Mouse (Mus musculus): ENCODE data around the gene Tmem254b.
"Not testable (repeated sequence)": the region's sequence is repeated elsewhere in the genome, so short reads cannot be mapped to it uniquely, and the experiment has no call there.

The Tmem254b gene

DNA sequence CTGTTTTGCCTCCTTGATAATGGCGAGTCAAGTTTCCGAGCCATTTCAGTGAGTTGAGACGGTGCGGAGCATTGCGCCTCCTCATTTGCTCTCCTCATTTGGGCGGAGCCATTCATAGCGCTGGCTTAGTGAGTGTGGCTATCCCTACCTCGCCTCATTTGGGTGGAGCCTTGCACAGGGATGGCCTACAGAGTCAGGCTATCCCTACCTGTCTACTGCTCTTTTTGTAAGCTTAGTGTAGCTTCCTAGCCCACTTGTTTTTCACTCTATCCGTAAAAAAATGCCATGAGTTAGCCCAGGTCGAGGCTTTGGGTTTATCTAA lies at the start of gene Tmem254b:
Gene Tmem254b, minus strand, starts transcription at position 116 of the 322 bp plus-strand sequence.
- not testable (repeated sequence) for DNase-seq (ENCODE audit: low spot score)

DNA sequence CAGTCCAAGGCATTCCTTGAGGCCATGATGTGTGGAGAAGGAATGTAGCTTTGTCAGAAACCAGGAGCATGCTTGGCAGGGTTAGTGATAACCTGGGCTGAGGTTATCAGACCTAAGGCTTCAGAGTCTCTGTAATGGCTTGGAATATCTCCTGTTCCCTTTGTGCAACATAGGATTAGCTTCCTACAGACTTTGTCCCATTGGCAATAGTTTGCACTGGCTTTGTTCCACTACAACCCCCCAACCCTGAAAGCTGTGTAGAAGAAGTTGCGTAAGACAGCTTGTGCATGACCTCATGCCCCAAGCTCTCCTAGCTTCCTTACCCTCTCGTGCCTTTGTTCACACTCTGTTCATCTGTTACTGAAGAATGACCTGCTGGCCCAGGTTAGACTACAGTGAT lies 30.3 kb upstream of the Tmem254b start:
- DNase-seq (ENCODE audit: low spot score) = not testable (repeated sequence)

DNA sequence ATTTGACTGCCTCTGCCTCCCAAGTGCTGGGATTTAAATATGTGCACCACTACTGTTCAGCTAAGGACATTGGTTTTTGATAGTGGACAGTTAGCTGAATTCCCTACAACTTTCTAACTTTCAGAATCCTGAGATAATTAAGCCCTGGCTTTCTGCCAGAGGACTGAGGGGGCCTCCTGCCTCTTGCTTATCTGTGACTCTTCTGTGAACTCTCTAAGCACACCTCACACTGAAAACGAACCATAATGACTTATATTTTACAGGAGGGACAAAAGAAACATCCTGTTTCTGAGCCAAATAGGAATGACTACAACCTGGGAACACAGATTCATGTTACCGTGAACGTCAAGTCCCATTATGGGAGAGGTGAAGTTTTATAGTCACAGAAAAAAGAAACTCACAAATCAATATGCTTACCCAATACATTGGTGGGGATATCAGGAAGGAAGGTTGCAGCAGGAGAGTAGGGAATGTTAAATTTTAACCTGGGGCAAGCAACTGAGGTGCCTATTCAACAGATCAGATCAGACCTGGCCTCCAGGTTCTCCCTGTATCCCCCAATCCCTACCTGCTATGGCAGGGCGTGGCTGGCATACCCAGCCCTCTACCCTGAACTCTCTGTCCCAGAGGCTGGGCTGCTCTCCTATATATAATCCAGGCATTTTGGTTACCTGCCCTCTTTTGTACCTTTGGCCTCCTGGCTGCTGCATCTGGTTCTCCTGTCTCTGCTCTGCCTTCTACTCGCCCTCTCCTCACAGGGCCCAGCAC lies 9.6 kb upstream of the Tmem254b start:
- not testable (repeated sequence) for DNase-seq (ENCODE audit: low spot score)

DNA sequence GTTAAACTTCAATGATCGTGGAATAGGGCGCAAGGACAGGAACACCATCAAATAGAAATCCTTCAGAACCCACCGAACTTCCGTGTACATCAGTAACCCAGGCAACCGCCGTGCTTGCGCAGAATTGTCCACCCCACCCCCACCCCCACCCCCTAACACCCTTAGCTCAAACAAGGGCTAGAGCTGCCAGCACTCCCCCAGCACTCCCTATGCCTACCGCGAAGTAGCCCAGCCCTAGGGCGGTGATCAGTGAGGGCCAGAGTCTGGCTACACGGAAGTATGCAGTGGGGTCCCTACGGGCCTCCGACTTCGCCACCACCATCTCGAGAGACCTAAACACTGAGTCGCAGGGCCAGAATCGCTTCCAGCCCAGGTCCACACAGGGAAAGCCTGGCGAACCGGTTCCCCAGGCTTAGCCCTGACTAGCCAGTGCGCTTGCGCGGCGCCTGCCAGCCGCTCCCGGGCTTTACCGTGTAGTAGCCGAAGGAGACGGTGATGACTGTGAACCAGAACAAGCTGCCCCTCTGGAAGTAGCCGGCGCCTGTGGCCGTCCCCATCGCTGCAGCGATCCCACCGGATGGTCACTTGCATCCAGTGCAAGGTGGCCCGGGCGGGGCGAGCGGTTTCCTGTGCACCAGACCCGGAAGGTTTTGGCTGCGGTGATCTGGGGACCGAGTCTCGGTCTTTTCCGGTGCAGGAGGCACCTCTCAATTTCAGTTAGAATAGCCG lies 480 bp downstream of the Tmem254b start:
- DNase-seq (ENCODE audit: low spot score) = not testable (repeated sequence)

DNA sequence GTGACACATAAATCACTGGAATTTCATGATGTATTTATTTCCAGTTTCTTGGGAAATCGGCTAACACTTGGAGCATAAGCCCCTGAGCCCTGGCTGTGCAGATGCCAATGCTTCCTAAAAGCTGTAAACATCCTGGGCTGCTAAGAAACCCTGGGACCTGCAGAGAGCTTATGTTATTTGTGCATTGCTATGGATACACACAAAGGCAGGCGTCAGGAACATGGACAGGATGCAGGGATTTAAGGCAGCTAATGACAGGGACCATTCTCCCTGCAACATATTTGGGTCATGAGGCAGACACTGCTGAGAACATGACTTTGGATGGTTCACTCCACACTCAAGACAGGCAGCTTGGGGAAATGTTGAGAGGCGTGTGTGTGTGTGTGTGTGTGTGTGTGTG lies 9.0 kb downstream of the Tmem254b start:
- DNase-seq (ENCODE audit: low spot score) = not testable (repeated sequence)

DNA sequence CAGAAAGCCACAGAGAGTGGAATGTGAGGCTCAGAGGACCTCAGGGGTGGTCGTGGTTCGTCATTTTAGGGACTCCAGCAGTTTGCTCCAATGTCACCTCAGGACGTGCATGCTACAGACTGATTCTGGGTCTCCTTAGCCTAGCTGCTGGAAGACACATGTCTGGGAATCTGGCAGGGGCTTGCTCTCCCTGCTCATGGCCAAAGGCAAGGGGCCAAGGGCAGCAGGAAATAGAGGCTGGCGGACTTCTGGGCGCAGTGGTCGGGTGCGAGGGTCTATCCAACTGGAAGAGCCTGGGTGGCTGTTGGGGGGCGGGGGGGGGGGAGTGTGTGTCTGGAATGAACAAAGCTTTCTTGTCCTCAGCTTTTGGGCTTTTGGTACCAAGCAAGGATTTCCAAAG lies 18.5 kb downstream of the Tmem254b start:
- not testable (repeated sequence) for DNase-seq (ENCODE audit: low spot score)

DNA sequence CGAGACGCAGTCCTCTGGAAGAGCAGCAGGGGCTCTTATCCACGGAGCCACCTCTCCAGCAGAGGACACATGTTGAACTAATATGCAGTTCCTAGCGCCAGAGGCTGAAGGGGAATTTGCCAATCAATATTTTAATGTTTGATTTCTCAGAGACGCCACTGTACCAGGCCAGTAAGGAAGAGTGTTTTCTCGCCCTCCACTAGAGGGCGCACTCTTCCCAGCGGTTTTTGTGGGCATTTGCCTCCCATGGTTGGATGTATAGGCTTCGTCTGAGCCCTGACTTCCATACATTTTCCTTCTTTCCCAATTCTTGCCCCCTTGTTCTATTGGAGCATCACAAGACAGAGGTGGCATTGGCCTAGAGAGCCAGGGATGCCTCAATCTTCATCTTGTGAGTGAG lies 20.2 kb downstream of the Tmem254b start:
- DNase-seq (ENCODE audit: low spot score) = not testable (repeated sequence)

DNA sequence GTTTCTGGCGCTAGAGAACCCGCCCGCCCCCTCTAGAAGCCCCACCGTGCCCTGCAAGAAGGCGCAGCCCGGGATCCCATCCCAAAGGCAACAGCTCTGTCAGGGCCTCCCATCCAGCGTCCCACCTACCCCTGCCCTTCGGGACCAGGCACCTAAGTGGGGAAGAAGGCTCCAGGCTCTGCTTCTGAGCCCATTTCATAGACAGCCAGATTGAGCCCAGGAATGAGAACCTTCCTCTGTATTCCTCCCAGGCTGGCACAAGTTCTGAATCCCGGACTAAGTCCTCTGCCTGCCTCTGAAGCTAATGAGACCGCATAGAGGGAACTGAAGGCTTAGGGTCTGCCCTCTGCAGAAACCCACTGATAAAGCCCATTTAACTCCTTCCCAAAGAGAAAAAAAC lies 24.5 kb downstream of the Tmem254b start, which contains the start of gene Plac9b:
Gene Plac9b, minus strand, starts transcription at position 101 of the 400 bp plus-strand sequence.
- not testable (repeated sequence) for DNase-seq (ENCODE audit: low spot score)

DNA sequence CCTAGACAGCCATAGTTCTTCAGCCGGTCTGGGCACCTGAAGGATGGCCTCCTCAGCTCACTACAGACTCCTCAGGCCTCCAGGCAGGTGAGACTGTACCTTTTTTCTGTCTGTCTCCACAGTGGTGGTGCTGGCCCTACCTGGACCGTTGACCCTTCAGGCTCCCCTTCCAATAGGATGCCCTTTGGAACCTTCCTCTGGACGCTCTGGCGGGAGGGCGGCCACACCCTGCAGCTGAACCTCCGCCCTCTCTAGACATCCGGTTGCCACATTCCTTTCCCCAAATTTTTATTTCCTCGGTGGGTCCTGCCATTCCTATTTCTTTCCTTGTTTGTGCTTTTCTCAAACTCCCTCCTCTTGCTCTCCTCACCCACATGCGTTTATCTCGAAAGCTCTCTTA lies 25.2 kb downstream of the Tmem254b start:
- not testable (repeated sequence) for DNase-seq (ENCODE audit: low spot score)

DNA sequence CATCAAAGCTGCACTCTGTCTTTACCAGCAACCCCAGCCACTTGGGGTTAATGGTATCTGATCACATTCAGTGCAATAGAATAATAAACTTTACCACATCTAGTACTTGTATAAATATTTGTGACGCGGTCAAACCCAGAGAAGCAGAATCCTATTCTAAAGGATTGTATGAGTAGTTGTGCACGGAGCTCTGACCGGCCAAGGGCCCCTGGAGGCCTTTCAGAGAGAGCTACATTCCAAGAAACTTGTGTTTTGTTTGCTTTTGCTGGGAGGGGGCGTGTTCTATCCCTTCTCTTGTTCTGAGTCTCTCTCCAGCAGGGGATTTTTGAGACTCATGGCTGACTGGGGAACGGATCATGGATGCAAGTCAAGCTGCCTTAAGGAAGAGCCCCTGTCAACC lies 31.8 kb downstream of the Tmem254b start:
- not testable (repeated sequence) for DNase-seq (ENCODE audit: low spot score)

DNA sequence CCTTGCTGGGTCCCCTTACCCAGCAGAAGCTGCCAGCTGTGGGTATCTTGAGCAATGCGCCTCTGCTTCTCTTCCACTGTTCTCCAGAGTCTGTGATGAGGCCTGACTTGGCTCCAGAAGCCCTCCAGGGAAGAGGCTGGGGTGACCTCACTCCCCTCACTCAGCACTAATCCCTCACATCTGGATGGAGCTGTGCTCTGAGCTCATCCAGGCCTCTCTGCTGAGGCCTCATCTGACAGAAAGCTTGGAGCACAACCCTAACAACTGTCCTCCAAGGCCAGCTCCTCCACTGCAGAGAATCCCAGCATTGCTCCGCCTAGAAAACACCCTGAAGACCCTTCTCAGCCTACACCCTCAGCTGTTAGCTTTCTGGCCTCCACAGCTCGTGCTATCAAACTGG lies 32.9 kb downstream of the Tmem254b start:
- not testable (repeated sequence) for DNase-seq (ENCODE audit: low spot score)

DNA sequence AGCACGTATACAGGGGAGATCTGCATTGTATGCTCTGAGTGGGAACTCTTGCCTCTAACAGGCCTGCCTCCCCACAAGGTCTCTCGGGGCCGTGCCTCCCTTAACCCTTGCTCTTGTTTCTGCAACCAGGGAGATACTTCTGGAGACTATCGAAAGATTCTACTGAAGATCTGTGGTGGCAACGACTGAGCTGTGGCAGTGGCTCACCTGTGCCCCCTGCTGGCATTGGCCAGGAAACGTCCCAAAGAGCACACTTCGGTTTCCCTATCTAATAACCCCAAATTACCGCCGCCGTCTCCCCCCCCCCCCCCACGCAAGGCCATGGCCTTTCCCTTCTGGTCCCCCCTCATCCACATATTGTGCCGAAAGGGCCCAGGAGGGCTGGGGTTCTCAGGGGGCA lies 41.6 kb downstream of the Tmem254b start:
- DNase-seq (ENCODE audit: low spot score) = not testable (repeated sequence)

DNA sequence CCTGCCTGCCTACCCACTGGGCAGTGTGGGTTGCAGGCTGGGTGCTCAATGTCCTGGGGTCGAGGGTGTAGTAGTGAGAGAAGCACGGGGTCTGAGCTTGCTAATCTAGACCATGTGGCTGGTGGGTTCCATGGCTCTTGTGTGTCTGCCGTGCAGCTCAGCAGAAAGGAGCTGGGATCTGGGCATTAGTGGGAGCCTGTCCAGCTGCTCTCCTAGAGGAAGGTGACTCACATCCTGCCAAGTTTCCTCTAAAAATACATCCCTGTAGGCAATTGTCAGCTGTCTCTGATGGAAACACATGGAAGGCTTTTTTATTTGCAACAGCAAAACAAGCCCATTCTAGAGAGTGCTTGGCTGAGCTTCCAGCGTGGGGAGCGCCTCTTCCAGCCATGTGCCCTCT lies 44.4 kb downstream of the Tmem254b start:
- not testable (repeated sequence) for DNase-seq (ENCODE audit: low spot score)

DNA sequence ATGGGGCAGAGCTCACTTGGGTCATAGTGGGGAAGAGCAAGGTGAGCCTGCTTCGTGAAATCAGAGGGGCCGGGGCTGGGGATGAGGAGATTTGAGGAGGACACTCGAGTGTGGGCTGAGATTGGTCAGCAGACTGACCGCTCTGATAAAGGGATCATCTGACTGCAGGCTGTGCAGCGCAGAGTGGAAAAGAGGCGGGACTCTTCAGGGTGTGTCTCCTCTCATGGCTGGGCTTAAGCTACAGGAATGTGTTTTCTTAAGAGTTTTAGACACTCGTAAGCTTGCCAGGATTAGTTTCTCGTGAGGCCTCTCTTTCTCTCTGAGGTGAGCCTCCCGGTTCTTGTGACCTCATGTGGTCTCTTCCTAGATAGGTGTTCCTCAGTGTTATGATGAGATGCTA lies 45.7 kb downstream of the Tmem254b start:
- not testable (repeated sequence) for DNase-seq (ENCODE audit: low spot score)

DNA sequence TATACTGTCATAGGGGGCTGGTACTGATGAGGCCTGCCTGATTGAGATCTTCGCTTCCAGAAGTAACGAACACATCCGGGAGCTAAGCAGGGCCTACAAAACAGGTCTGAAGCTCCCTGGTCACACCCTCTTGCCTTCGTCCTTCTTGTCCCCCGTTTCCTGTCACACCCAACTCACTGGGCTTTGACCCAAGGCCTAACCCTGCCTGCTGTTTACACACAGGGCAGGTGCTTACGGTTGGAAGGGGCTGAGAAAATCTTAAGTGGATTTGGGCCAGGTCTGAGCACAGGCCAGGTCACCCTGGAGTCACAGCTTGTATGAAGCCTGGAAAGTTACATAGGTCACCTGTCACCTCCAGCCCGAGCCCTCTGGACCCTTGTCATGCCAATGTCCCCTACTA lies 50.8 kb downstream of the Tmem254b start:
- DNase-seq (ENCODE audit: low spot score) = not testable (repeated sequence)

Measured in lung, postnatal 25 days (tissue).